Mouse (Mus musculus): ENCODE results near the gene Zfp524.

GRCm38 (mm10) chr7:5058631-5059030 lies 44.4 kb downstream of the Zfp524 start:
- TF ChIP-seq CTCF (IDR thresholded peaks at IDR 0.05; ENCODE audit: low read depth) (no peak), EP300 (IDR thresholded peaks at IDR 0.05; ENCODE audit: low read depth) (no peak)
